Mouse (Mus musculus): ENCODE data around the gene Ifnlr1.
"Not testable (repeated sequence)": the region's sequence is repeated elsewhere in the genome, so short reads cannot be mapped to it uniquely, and the experiment has no call there.

Gene Ifnlr1

GRCm38 (mm10) chr4:135685906-135686567, at the start of gene Ifnlr1:
Gene Ifnlr1 (plus strand): TSS chr4:135686287.
- no peak for DNase-seq

- DNase-seq = not testable (repeated sequence)
Measured at GRCm38 (mm10) chr4:135641302-135642079, 44.6 kb upstream of the Ifnlr1 start.

- no peak for DNase-seq
Measured at GRCm38 (mm10) chr4:135645022-135645637, 41.0 kb upstream of the Ifnlr1 start.

GRCm38 (mm10) chr4:135652966-135653607, 33.0 kb upstream of the Ifnlr1 start:
- DNase-seq = no peak

- no peak for DNase-seq
Measured at GRCm38 (mm10) chr4:135653956-135654355, 32.1 kb upstream of the Ifnlr1 start.

GRCm38 (mm10) chr4:135655499-135655898, 30.6 kb upstream of the Ifnlr1 start:
- no peak for DNase-seq

GRCm38 (mm10) chr4:135656094-135656589, 29.9 kb upstream of the Ifnlr1 start:
- DNase-seq = no peak

- no peak for DNase-seq
Measured at GRCm38 (mm10) chr4:135658484-135658883, 27.6 kb upstream of the Ifnlr1 start.

- DNase-seq = no peak
Measured at GRCm38 (mm10) chr4:135658899-135659298, 27.2 kb upstream of the Ifnlr1 start.

GRCm38 (mm10) chr4:135661082-135661809, 24.8 kb upstream of the Ifnlr1 start:
- no peak for DNase-seq

GRCm38 (mm10) chr4:135661994-135662393, 24.1 kb upstream of the Ifnlr1 start:
- no peak for DNase-seq

- no peak for DNase-seq
Measured at GRCm38 (mm10) chr4:135664656-135665055, 21.4 kb upstream of the Ifnlr1 start.

- DNase-seq = no peak
Measured at GRCm38 (mm10) chr4:135666192-135666975, 19.7 kb upstream of the Ifnlr1 start.

- peak; percentile 56 for DNase-seq
Measured at GRCm38 (mm10) chr4:135667266-135667844, 18.7 kb upstream of the Ifnlr1 start.

GRCm38 (mm10) chr4:135673507-135673906, 12.6 kb upstream of the Ifnlr1 start:
- DNase-seq = no peak

GRCm38 (mm10) chr4:135674993-135675392, 11.1 kb upstream of the Ifnlr1 start:
- DNase-seq = no peak

- DNase-seq = no peak
Measured at GRCm38 (mm10) chr4:135676476-135676875, 9.6 kb upstream of the Ifnlr1 start.

GRCm38 (mm10) chr4:135679316-135679715, 6.8 kb upstream of the Ifnlr1 start:
- no peak for DNase-seq

- DNase-seq = no peak
Measured at GRCm38 (mm10) chr4:135681789-135682188, 4.3 kb upstream of the Ifnlr1 start.

- peak; percentile 13 for DNase-seq
Measured at GRCm38 (mm10) chr4:135683553-135683952, 2.5 kb upstream of the Ifnlr1 start.

GRCm38 (mm10) chr4:135684731-135685130, 1.4 kb upstream of the Ifnlr1 start:
- DNase-seq = no peak
